Mouse (Mus musculus): Measurements from ENCODE around the gene Wdr45. TPM values are rescaled to one million over a fixed set of nuclear protein-coding genes. Genes with fewer than 3 reads are reported as not detected.

The Wdr45 gene
- polyA plus RNA-seq, 1 experiment from 2014 or later, result 48.8 TPM

- H3K36me3 ChIP-seq (ENCODE audit: insufficient read depth, low read length), result peaks cover 18% of the 10 kb centered on the region
- ATAC-seq (ENCODE audit: low FRiP score, low TSS enrichment), result no peak
- no peaks in the 10 kb centered on the region for H3K4me1 ChIP-seq (ENCODE audit: insufficient read depth, low read length)
- H3K9me3 ChIP-seq (ENCODE audit: low read length), result no peaks in the 10 kb centered on the region
- no peak overlapping the region for H3K9ac ChIP-seq (replicated peaks; ENCODE audit: low read length)
- H3K4me3 ChIP-seq (ENCODE audit: low read length), result no peak overlapping the region
- WGBS, result 74% methylated on average over 9 of the region's 9 CpGs
- H3K27ac ChIP-seq (ENCODE audit: low read length), result no peak overlapping the region
- no peaks in the 10 kb centered on the region for H3K27me3 ChIP-seq (ENCODE audit: insufficient read depth, low read length)
- no peak overlapping the region for H3K4me2 ChIP-seq (replicated peaks; ENCODE audit: low read depth, low read length)
These were observed 61.5 kb downstream of the Wdr45 start for GRCm38 (mm10) chrX:7775501-7776205.

GRCm38 (mm10) chrX:7776329-7777082 is 62.4 kb downstream of the Wdr45 start:
- Histone ChIP-seq H3K4me1 (ENCODE audit: insufficient read depth, low read length) (no peaks in the 10 kb centered on the region), H3K9me3 (ENCODE audit: low read length) (no peaks in the 10 kb centered on the region), H3K4me2 (replicated peaks; ENCODE audit: low read depth, low read length) (no peak overlapping the region), H3K36me3 (ENCODE audit: insufficient read depth, low read length) (peaks cover 14% of the 10 kb centered on the region; the same call in 1 of the 2 replicates), H3K4me3 (ENCODE audit: low read length) (no peak overlapping the region), H3K9ac (replicated peaks; ENCODE audit: low read length) (no peak overlapping the region), H3K27ac (ENCODE audit: low read length) (no peak overlapping the region), H3K27me3 (ENCODE audit: insufficient read depth, low read length) (no peaks in the 10 kb centered on the region)
- peak; percentile 71; the same call in 1 of the 2 replicates for ATAC-seq (ENCODE audit: low FRiP score, low TSS enrichment)
- WGBS, result 48% methylated on average over 8 of the region's 8 CpGs

Other genes starting within 250 kb of the Wdr45 start
- gene Foxp3, start 140.7 kb upstream of the Wdr45 start, polyA plus RNA-seq (2015; fragmentation: Nextera tagmentation; extraction: Ambion mirVana), result 0.18 TPM in 1 of 2 replicates, not detected in the other
- 1.9 and 2.2 TPM in 2 replicates for gene Ppp1r3f, start 140.1 kb upstream of the Wdr45 start, polyA plus RNA-seq (2015; fragmentation: Nextera tagmentation; extraction: Ambion mirVana)
- gene Ccdc22, start 108.8 kb upstream of the Wdr45 start, polyA plus RNA-seq (2015; fragmentation: Nextera tagmentation; extraction: Ambion mirVana), result 35.3 and 36.6 TPM in 2 replicates
- gene Cacna1f, start 107.2 kb upstream of the Wdr45 start, polyA plus RNA-seq (2015; fragmentation: Nextera tagmentation; extraction: Ambion mirVana), result 0.04 and 0.09 TPM in 2 replicates
- 3.1 and 3.6 TPM in 2 replicates for gene Syp, start 75.9 kb upstream of the Wdr45 start, polyA plus RNA-seq (2015; fragmentation: Nextera tagmentation; extraction: Ambion mirVana)
- 14.1 and 14.7 TPM in 2 replicates for gene Prickle3, start 57.1 kb upstream of the Wdr45 start, polyA plus RNA-seq (2015; fragmentation: Nextera tagmentation; extraction: Ambion mirVana)
- gene Plp2, start 42.9 kb upstream of the Wdr45 start, polyA plus RNA-seq (2015; fragmentation: Nextera tagmentation; extraction: Ambion mirVana), result 170 and 179 TPM in 2 replicates
- gene Magix, start 33.1 kb upstream of the Wdr45 start, polyA plus RNA-seq (2015; fragmentation: Nextera tagmentation; extraction: Ambion mirVana), result 0.91 and 1.4 TPM in 2 replicates
- 47.6 and 50.4 TPM in 2 replicates for gene Gpkow, start 17.2 kb upstream of the Wdr45 start, polyA plus RNA-seq (2015; fragmentation: Nextera tagmentation; extraction: Ambion mirVana)
- 0.59 TPM in 1 of 2 replicates, not detected in the other for gene Gm45208, start 7.9 kb downstream of the Wdr45 start, polyA plus RNA-seq (2015; fragmentation: Nextera tagmentation; extraction: Ambion mirVana)
- 69.3 and 74.7 TPM in 2 replicates for gene Praf2, start 14.1 kb downstream of the Wdr45 start, polyA plus RNA-seq (2015; fragmentation: Nextera tagmentation; extraction: Ambion mirVana)
- 17.4 and 19.6 TPM in 2 replicates for gene Ccdc120, start 36.6 kb downstream of the Wdr45 start, polyA plus RNA-seq (2015; fragmentation: Nextera tagmentation; extraction: Ambion mirVana)
- gene Tfe3, start 48.2 kb downstream of the Wdr45 start, polyA plus RNA-seq (2015; fragmentation: Nextera tagmentation; extraction: Ambion mirVana), result 30.9 and 31.4 TPM in 2 replicates
- gene Gripap1, start 75.4 kb downstream of the Wdr45 start, polyA plus RNA-seq (2015; fragmentation: Nextera tagmentation; extraction: Ambion mirVana), result 47.5 and 57.0 TPM in 2 replicates
- 1.7 and 1.9 TPM in 2 replicates for gene Kcnd1, start 108.0 kb downstream of the Wdr45 start, polyA plus RNA-seq (2015; fragmentation: Nextera tagmentation; extraction: Ambion mirVana)
- gene Otud5, start 127.0 kb downstream of the Wdr45 start, polyA plus RNA-seq (2015; fragmentation: Nextera tagmentation; extraction: Ambion mirVana), result 37.5 and 39.1 TPM in 2 replicates
- 11.7 and 13.4 TPM in 2 replicates for gene Pim2, start 163.9 kb downstream of the Wdr45 start, polyA plus RNA-seq (2015; fragmentation: Nextera tagmentation; extraction: Ambion mirVana)
- gene Slc35a2, start 169.7 kb downstream of the Wdr45 start, polyA plus RNA-seq (2015; fragmentation: Nextera tagmentation; extraction: Ambion mirVana), result 37.8 and 41.1 TPM in 2 replicates
- gene Pqbp1, start 184.9 kb downstream of the Wdr45 start, polyA plus RNA-seq (2015; fragmentation: Nextera tagmentation; extraction: Ambion mirVana), result 113 and 124 TPM in 2 replicates
- 182 and 184 TPM in 2 replicates for gene Timm17b, start 185.0 kb downstream of the Wdr45 start, polyA plus RNA-seq (2015; fragmentation: Nextera tagmentation; extraction: Ambion mirVana)
- gene Gm10491, start 193.5 kb downstream of the Wdr45 start, polyA plus RNA-seq (2015; fragmentation: Nextera tagmentation; extraction: Ambion mirVana), result not detected in 2 replicates
- not detected in 2 replicates for gene Gm10490, start 195.2 kb downstream of the Wdr45 start, polyA plus RNA-seq (2015; fragmentation: Nextera tagmentation; extraction: Ambion mirVana)
- gene Pcsk1n, start 205.5 kb downstream of the Wdr45 start, polyA plus RNA-seq (2015; fragmentation: Nextera tagmentation; extraction: Ambion mirVana), result 1.4 and 2.3 TPM in 2 replicates
- gene Eras, start 214.3 kb downstream of the Wdr45 start, polyA plus RNA-seq (2015; fragmentation: Nextera tagmentation; extraction: Ambion mirVana), result not detected in 2 replicates
- gene Hdac6, start 233.6 kb downstream of the Wdr45 start, polyA plus RNA-seq (2015; fragmentation: Nextera tagmentation; extraction: Ambion mirVana), result 65.3 and 69.8 TPM in 2 replicates

Measured in kidney, embryonic 16.5 days (tissue).